Mouse (Mus musculus): Measurements from ENCODE around the gene Zfp456. TPM values are rescaled to one million over a fixed set of nuclear protein-coding genes. Genes with fewer than 3 reads are reported as not detected.
"Not testable (repeated sequence)": the region's sequence is repeated elsewhere in the genome, so short reads cannot be mapped to it uniquely, and the experiment has no call there.

Gene Zfp456
- 1.8 and 2.2 TPM in 2 replicates for polyA plus RNA-seq (2014; fragmentation: Nextera tagmentation; extraction: Ambion mirVana)

GRCm38 (mm10) chr13:67375050-67375911, at the start of gene Zfp456, which contains the start of gene Gm28041:
Gene Zfp456, minus strand, starts transcription at chr13:67375810.
Gene Gm28041, minus strand, starts transcription at chr13:67375733.
- H3K9me3 ChIP-seq (ENCODE audit: low read depth, low read length); H3K27ac ChIP-seq (ENCODE audit: low read depth); H3K27me3 ChIP-seq (ENCODE audit: insufficient read depth, low read length); H3K4me1 ChIP-seq (ENCODE audit: insufficient read depth); H3K36me3 ChIP-seq (ENCODE audit: insufficient read depth): not testable (repeated sequence)
- WGBS: 13% methylated on average over 13 of the region's 15 CpGs
- DNase-seq (peak; percentile 82), ATAC-seq (ENCODE audit: insufficient read depth) (peak; percentile 99)
- peak within 1 kb of the TSS; percentile 43 for H3K9ac ChIP-seq
- peak within 1 kb of the TSS; percentile 58 for H3K4me2 ChIP-seq
- peak within 1 kb of the TSS; percentile 48 for H3K4me3 ChIP-seq (ENCODE audit: low read depth, low read length)

- H3K4me2 ChIP-seq; H3K4me3 ChIP-seq (ENCODE audit: low read depth, low read length); H3K9me3 ChIP-seq (ENCODE audit: low read depth, low read length); ATAC-seq (ENCODE audit: insufficient read depth); H3K27me3 ChIP-seq (ENCODE audit: insufficient read depth, low read length); H3K27ac ChIP-seq (ENCODE audit: low read depth); H3K9ac ChIP-seq; H3K4me1 ChIP-seq (ENCODE audit: insufficient read depth); DNase-seq; H3K36me3 ChIP-seq (ENCODE audit: insufficient read depth): not testable (repeated sequence)
- WGBS: 91% methylated on average over 2 of the region's 2 CpGs
These were observed 46.9 kb upstream of the Zfp456 start for GRCm38 (mm10) chr13:67422532-67422931.

- H3K9ac ChIP-seq: peak within 1 kb of the TSS; percentile 55
- no peaks in the 10 kb centered on the region for H3K36me3 ChIP-seq (ENCODE audit: insufficient read depth)
- TF ChIP-seq CTCF (IDR thresholded peaks at IDR 0.05; ENCODE audit: low read depth): no peak
- peak; percentile 68 for DNase-seq
- peak within 1 kb of the TSS; percentile 78 for H3K4me2 ChIP-seq
- 1% methylated on average over 22 of the region's 22 CpGs for WGBS
- H3K27me3 ChIP-seq (ENCODE audit: insufficient read depth, low read length): no peaks in the 10 kb centered on the region
- H3K9me3 ChIP-seq (ENCODE audit: low read depth, low read length): no peaks in the 10 kb centered on the region
- no peaks in the 10 kb centered on the region for H3K4me1 ChIP-seq (ENCODE audit: insufficient read depth)
- peak; percentile 92 for ATAC-seq (ENCODE audit: insufficient read depth)
- peak within 1 kb of the TSS; percentile 50 for H3K4me3 ChIP-seq (ENCODE audit: low read depth, low read length)
- no peak within 1 kb of the TSS for H3K27ac ChIP-seq (ENCODE audit: low read depth)
These were observed 45.7 kb upstream of the Zfp456 start, which contains the start of gene Zfp459 for GRCm38 (mm10) chr13:67421207-67421857. Gene Zfp459, minus strand, starts transcription at chr13:67421418.

- no peak for TF ChIP-seq CTCF (IDR thresholded peaks at IDR 0.05; ENCODE audit: low read depth)
- 24% methylated on average over 11 of the region's 11 CpGs for WGBS
- DNase-seq: no peak
- H3K4me1 ChIP-seq (ENCODE audit: insufficient read depth): no peaks in the 10 kb centered on the region
- no peaks in the 10 kb centered on the region for H3K36me3 ChIP-seq (ENCODE audit: insufficient read depth)
- H3K9me3 ChIP-seq (ENCODE audit: low read depth, low read length): no peaks in the 10 kb centered on the region
- ATAC-seq (ENCODE audit: insufficient read depth): no peak; the same call in 1 of the 2 replicates
- peak overlapping the region; percentile 50 for H3K4me3 ChIP-seq (ENCODE audit: low read depth, low read length)
- H3K9ac ChIP-seq: peak overlapping the region; percentile 55
- no peaks in the 10 kb centered on the region for H3K27me3 ChIP-seq (ENCODE audit: insufficient read depth, low read length)
- H3K4me2 ChIP-seq: peak overlapping the region; percentile 78
- H3K27ac ChIP-seq (ENCODE audit: low read depth): no peak overlapping the region
These were observed 45.1 kb upstream of the Zfp456 start for GRCm38 (mm10) chr13:67420558-67421206.

GRCm38 (mm10) chr13:67416811-67417210, 41.2 kb upstream of the Zfp456 start:
- Histone ChIP-seq H3K4me1 (ENCODE audit: insufficient read depth) (no peaks in the 10 kb centered on the region), H3K9me3 (ENCODE audit: low read depth, low read length) (no peaks in the 10 kb centered on the region), H3K27me3 (ENCODE audit: insufficient read depth, low read length) (no peaks in the 10 kb centered on the region), H3K4me3 (ENCODE audit: low read depth, low read length) (no peak overlapping the region), H3K27ac (ENCODE audit: low read depth) (no peak overlapping the region), H3K4me2 (no peak overlapping the region), H3K9ac (no peak overlapping the region), H3K36me3 (ENCODE audit: insufficient read depth) (no peaks in the 10 kb centered on the region)
- 88% methylated on average over 3 of the region's 3 CpGs for WGBS
- DNase-seq: no peak
- no peak for ATAC-seq (ENCODE audit: insufficient read depth)
- TF ChIP-seq CTCF (IDR thresholded peaks at IDR 0.05; ENCODE audit: low read depth): no peak

GRCm38 (mm10) chr13:67415759-67416158, 40.1 kb upstream of the Zfp456 start:
- H3K4me3 ChIP-seq (ENCODE audit: low read depth, low read length): no peak overlapping the region
- no peak overlapping the region for H3K4me2 ChIP-seq
- no peak overlapping the region for H3K27ac ChIP-seq (ENCODE audit: low read depth)
- no peak overlapping the region for H3K9ac ChIP-seq
- DNase-seq (no peak), ATAC-seq (ENCODE audit: insufficient read depth) (no peak)
- no peaks in the 10 kb centered on the region for H3K9me3 ChIP-seq (ENCODE audit: low read depth, low read length)
- H3K4me1 ChIP-seq (ENCODE audit: insufficient read depth): no peaks in the 10 kb centered on the region
- WGBS: 89% methylated on average over 6 of the region's 6 CpGs
- no peaks in the 10 kb centered on the region for H3K36me3 ChIP-seq (ENCODE audit: insufficient read depth)
- TF ChIP-seq CTCF (IDR thresholded peaks at IDR 0.05; ENCODE audit: low read depth): no peak
- no peaks in the 10 kb centered on the region for H3K27me3 ChIP-seq (ENCODE audit: insufficient read depth, low read length)

- not testable (repeated sequence) for DNase-seq; H3K9ac ChIP-seq; H3K27ac ChIP-seq (ENCODE audit: low read depth); H3K27me3 ChIP-seq (ENCODE audit: insufficient read depth, low read length); H3K4me3 ChIP-seq (ENCODE audit: low read depth, low read length); H3K4me1 ChIP-seq (ENCODE audit: insufficient read depth); H3K36me3 ChIP-seq (ENCODE audit: insufficient read depth); H3K4me2 ChIP-seq; ATAC-seq (ENCODE audit: insufficient read depth); H3K9me3 ChIP-seq (ENCODE audit: low read depth, low read length)
- peak; percentile 30 for TF ChIP-seq CTCF (IDR thresholded peaks at IDR 0.05; ENCODE audit: low read depth)
- 62% methylated on average over 3 of the region's 3 CpGs for WGBS
These were observed 38.0 kb upstream of the Zfp456 start for GRCm38 (mm10) chr13:67413634-67414033.

- ATAC-seq (ENCODE audit: insufficient read depth): peak; percentile 99
- H3K4me1 ChIP-seq (ENCODE audit: insufficient read depth); H3K27ac ChIP-seq (ENCODE audit: low read depth); H3K9me3 ChIP-seq (ENCODE audit: low read depth, low read length); H3K27me3 ChIP-seq (ENCODE audit: insufficient read depth, low read length); H3K36me3 ChIP-seq (ENCODE audit: insufficient read depth): not testable (repeated sequence)
- H3K9ac ChIP-seq: peak within 1 kb of the TSS; percentile 63
- peak; percentile 87 for DNase-seq
- peak within 1 kb of the TSS; percentile 48 for H3K4me2 ChIP-seq
- peak within 1 kb of the TSS; percentile 54 for H3K4me3 ChIP-seq (ENCODE audit: low read depth, low read length)
- WGBS: 4% methylated on average over 14 of the region's 16 CpGs
These were observed 23.7 kb upstream of the Zfp456 start, which contains the start of gene Zfp429 for GRCm38 (mm10) chr13:67399183-67399903. Gene Zfp429, minus strand, starts transcription at chr13:67399819.

- ATAC-seq (ENCODE audit: insufficient read depth); H3K9ac ChIP-seq; H3K4me3 ChIP-seq (ENCODE audit: low read depth, low read length); H3K9me3 ChIP-seq (ENCODE audit: low read depth, low read length); H3K27ac ChIP-seq (ENCODE audit: low read depth); H3K4me2 ChIP-seq; H3K36me3 ChIP-seq (ENCODE audit: insufficient read depth); H3K4me1 ChIP-seq (ENCODE audit: insufficient read depth); H3K27me3 ChIP-seq (ENCODE audit: insufficient read depth, low read length); DNase-seq: not testable (repeated sequence)
- WGBS: 77% methylated on average over 3 of the region's 3 CpGs
These were observed 645 bp upstream of the Zfp456 start for GRCm38 (mm10) chr13:67376255-67376654.

All from lung, embryonic 14.5 days (tissue).